Mouse (Mus musculus): ENCODE measurements at regions not wholly inside any gene's neighbourhood (a gene's known extent, or its start where the extent isn't known, plus 50 kb on each side); places are given as distances from the start of the nearest gene placed in this dataset.

DNA sequence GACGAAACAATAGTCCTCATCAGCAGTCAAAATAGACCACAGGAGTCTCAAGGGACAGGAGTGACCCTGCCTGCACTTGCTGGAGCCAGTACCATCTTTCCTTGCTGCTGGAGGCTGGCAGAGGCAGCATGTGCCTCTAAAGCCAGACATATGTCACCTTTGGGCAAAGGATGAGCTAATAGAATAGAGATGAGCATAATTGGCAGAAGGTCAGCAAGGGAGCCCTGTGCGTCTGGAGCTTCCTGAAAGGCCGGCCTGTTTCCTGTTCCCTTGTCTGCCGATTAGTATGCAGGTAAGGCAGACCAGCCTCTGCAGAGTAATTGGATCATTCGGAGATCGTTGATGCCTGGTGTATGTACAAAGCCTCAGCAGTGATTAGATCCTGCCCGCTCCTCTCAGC, 87.0 kb upstream of the Rbfox1 start:
- TF ChIP-seq CTCF (IDR thresholded peaks at IDR 0.05; ENCODE audit: insufficient read depth, low read depth, low read length) (no peak), POLR2A (IDR thresholded peaks at IDR 0.05; ENCODE audit: insufficient read depth, low read depth, low read length) (no peak)
